Mouse (Mus musculus) CH12.LX (cell line): ENCODE data around the gene Pcdh9. TPM values are rescaled to one million over a fixed set of nuclear protein-coding genes. Genes with fewer than 3 reads are reported as not detected.

Source experiments
- DNase-seq: peaks from one replicate; pipeline ENCODE4 v3.0.0-alpha.2; 2013; ENCODE audit errors: extremely low read depth
- H3K27ac ChIP-seq: 2 replicates; pipeline ENCODE4 v1.5.1; 2012; ENCODE audit warnings: low read depth, mild to moderate bottlenecking, control low read depth, moderate library complexity; ENCODE audit not compliant: insufficient read depth
- H3K27me3 ChIP-seq: replicated peaks from 2 replicates; pipeline ENCODE3; 2012; ENCODE audit warnings: inconsistent platforms
- H3K36me3 ChIP-seq, 2 experiments: replicated peaks in 1 of 2; 2 replicates each; pipeline versions ENCODE3 to v1.6.1; 2012; ENCODE audit warnings: inconsistent platforms in 1 of 2, low read length in 1 of 2, mild to moderate bottlenecking in 1 of 2, mixed read lengths in 1 of 2, moderate library complexity in 1 of 2; ENCODE audit not compliant: control insufficient read depth in 1 of 2, insufficient read depth in 1 of 2
- H3K4me1 ChIP-seq, 2 experiments: 2 replicates each; pipeline ENCODE4 v1.6.1; 2012; ENCODE audit warnings: inconsistent platforms in 1 of 2, moderate library complexity in 1 of 2; ENCODE audit not compliant: insufficient read depth in 2 of 2, control insufficient read depth in 1 of 2
- H3K4me2 ChIP-seq: 2 replicates; pipeline ENCODE4 v1.6.1; 2012; ENCODE audit warnings: low read depth, mild to moderate bottlenecking, control low read depth; ENCODE audit not compliant: poor library complexity, insufficient read depth, severe bottlenecking
- H3K4me3 ChIP-seq, 3 experiments: fragments of 150-350 bp in 1 of 3; sonication (generic) in 1 of 3; replicated peaks in 1 of 3; 2 replicates each; pipeline versions ENCODE3 to v1.5.1; 2011 to 2012; ENCODE audit warnings: low read depth in 2 of 3, low read length in 2 of 3, mild to moderate bottlenecking in 2 of 3, moderate library complexity in 2 of 3, control low read depth in 1 of 3, improper control_type of control experiment in 1 of 3, inconsistent platforms in 1 of 3, mixed read lengths in 1 of 3; ENCODE audit not compliant: poor library complexity in 1 of 3
- H3K79me2 ChIP-seq: replicated peaks from 2 replicates; pipeline ENCODE4 v1.6.1; 2012; ENCODE audit warnings: mild to moderate bottlenecking, moderate library complexity; ENCODE audit not compliant: control insufficient read depth, poor library complexity, insufficient read depth, severe bottlenecking; ENCODE audit errors: extremely low read depth
- H3K9ac ChIP-seq: 2 replicates; pipeline ENCODE4 v1.6.1; 2012; ENCODE audit warnings: low read depth, mild to moderate bottlenecking, control low read depth, moderate library complexity; ENCODE audit not compliant: insufficient read depth
- H3K9me3 ChIP-seq: replicated peaks from 2 replicates; pipeline ENCODE3; 2012; ENCODE audit warnings: low read length, inconsistent platforms, mixed read lengths
- E2F4 ChIP-seq: IDR thresholded peaks from 2 replicates; pipeline ENCODE4 v1.6.1; 2011; ENCODE audit warnings: low read depth, low read length, improper control_type of control experiment; ENCODE audit not compliant: insufficient replicate concordance
- JUND ChIP-seq: conservative IDR thresholded peaks from 2 replicates; pipeline ENCODE4 v1.6.1; 2011; ENCODE audit warnings: low read depth, low read length, improper control_type of control experiment
- KAT2A ChIP-seq: IDR thresholded peaks from 2 replicates; pipeline ENCODE4 v1.6.1; 2012; ENCODE audit warnings: low read length, improper control_type of control experiment, inconsistent platforms; ENCODE audit not compliant: insufficient replicate concordance
- MAFK ChIP-seq: IDR thresholded peaks from 2 replicates; pipeline ENCODE4 v1.6.1; 2011; ENCODE audit warnings: low read length, improper control_type of control experiment; ENCODE audit not compliant: insufficient replicate concordance
- MXI1 ChIP-seq: IDR thresholded peaks from 2 replicates; pipeline ENCODE4 v1.6.1; 2011; ENCODE audit warnings: mild to moderate bottlenecking, low read depth, low read length, improper control_type of control experiment
- NELFE ChIP-seq: IDR thresholded peaks from 2 replicates; pipeline ENCODE4 v1.6.1; 2011; ENCODE audit warnings: low read depth, low read length, improper control_type of control experiment
- NRF1 ChIP-seq: IDR thresholded peaks from 2 replicates; pipeline ENCODE4 v1.6.1; 2014; ENCODE audit warnings: low read depth, mild to moderate bottlenecking, inconsistent platforms, low read length, improper control_type of control experiment, moderate library complexity
- UBTF ChIP-seq: IDR thresholded peaks from 2 replicates; pipeline ENCODE4 v1.6.1; 2012; ENCODE audit warnings: low read depth, mild to moderate bottlenecking, inconsistent platforms, low read length, improper control_type of control experiment, moderate library complexity
- USF2 ChIP-seq: conservative IDR thresholded peaks from 2 replicates; pipeline ENCODE4 v1.6.1; 2011; ENCODE audit warnings: low read depth, low read length, improper control_type of control experiment
- ZMIZ1 ChIP-seq: IDR thresholded peaks from 2 replicates; pipeline ENCODE4 v1.6.1; 2012; ENCODE audit warnings: low read depth, mild to moderate bottlenecking, inconsistent platforms, low read length, improper control_type of control experiment
- dilution Hi-C: fragments of 300-500 bp; cut with MboI; formaldehyde crosslinking; loops from 2 replicates; pipeline ENCODE4 v1.14.3; 2020; ENCODE audit warnings: low sequenced_read_pairs; ENCODE audit not compliant: extremely low pct_unique_long_range_greater_than_20kb, extremely low pct_ligation_motif_present
- in situ Hi-C: fragments of 300-500 bp; cut with MboI; formaldehyde crosslinking; loops from 3 replicates; pipeline ENCODE4 v1.14.3; 2019; ENCODE audit warnings: low sequenced_read_pairs, low pct_ligation_motif_present, low pct_unique_long_range_greater_than_20kb, mixed read lengths
- polyA plus RNA-seq: library from polyadenylated mRNA; unstranded; fragments of >175 nt; gene quantifications from 2 replicates; pipeline ENCODE4 v1.2.1, GENCODE M21; 2012; ENCODE audit warnings: low read depth; ENCODE audit not compliant: insufficient read length
- total RNA-seq, 2 experiments: library from RNA; depleted of rRNA; stranded (reverse); fragments of 300-350 nt in 1 of 2; fragments of >200 nt in 1 of 2; gene quantifications; 2 replicates each; pipeline ENCODE4 v1.2.3; 2012 to 2014

Gene Pcdh9
- total and polyA plus RNA-seq, 3 experiments = not detected

GRCm38 (mm10) chr14:93067411-93068336, 822.8 kb downstream of the Pcdh9 start:
- no peak overlapping the region for H3K9ac ChIP-seq
- H3K27me3 ChIP-seq = no peaks in the 10 kb centered on the region
- no peaks in the 10 kb centered on the region for H3K36me3 ChIP-seq
- H3K79me2 ChIP-seq = no peaks in the 10 kb centered on the region
- no peak overlapping the region for H3K4me2 ChIP-seq
- H3K4me1 ChIP-seq = no peaks in the 10 kb centered on the region
- H3K4me3 ChIP-seq = no peak overlapping the region
- in situ Hi-C loops = no loop called here
- no peak overlapping the region for H3K27ac ChIP-seq
- TF ChIP-seq E2F4 (no peak), USF2 (no peak), KAT2A (no peak), UBTF (no peak), ZMIZ1 (no peak), MAFK (no peak), NELFE (no peak), MXI1 (no peak), NRF1 (no peak), JUND (no peak)
- no peak for DNase-seq
- dilution Hi-C loops = no loop called here
- peaks cover 46% of the 10 kb centered on the region for H3K9me3 ChIP-seq

GRCm38 (mm10) chr14:93066732-93067410, 823.6 kb downstream of the Pcdh9 start:
- Histone ChIP-seq H3K9ac (no peak overlapping the region), H3K27me3 (no peaks in the 10 kb centered on the region), H3K4me1 (no peaks in the 10 kb centered on the region), H3K9me3 (peaks cover 39% of the 10 kb centered on the region), H3K4me2 (no peak overlapping the region), H3K36me3 (no peaks in the 10 kb centered on the region), H3K79me2 (no peaks in the 10 kb centered on the region), H3K27ac (no peak overlapping the region), H3K4me3 (no peak overlapping the region)
- TF ChIP-seq NRF1 (no peak), JUND (no peak)
- no peak for DNase-seq
- dilution Hi-C loops (no loop called here), in situ Hi-C loops (no loop called here)
